Mouse (Mus musculus): ENCODE results near the gene Tas2r135. TPM values are rescaled to one million over a fixed set of nuclear protein-coding genes. Genes with fewer than 3 reads are reported as not detected.

The Tas2r135 gene
- total RNA-seq, 4 experiments from 2014 or later = 1.00 to 5.7 (median 2.6) TPM

DNA sequence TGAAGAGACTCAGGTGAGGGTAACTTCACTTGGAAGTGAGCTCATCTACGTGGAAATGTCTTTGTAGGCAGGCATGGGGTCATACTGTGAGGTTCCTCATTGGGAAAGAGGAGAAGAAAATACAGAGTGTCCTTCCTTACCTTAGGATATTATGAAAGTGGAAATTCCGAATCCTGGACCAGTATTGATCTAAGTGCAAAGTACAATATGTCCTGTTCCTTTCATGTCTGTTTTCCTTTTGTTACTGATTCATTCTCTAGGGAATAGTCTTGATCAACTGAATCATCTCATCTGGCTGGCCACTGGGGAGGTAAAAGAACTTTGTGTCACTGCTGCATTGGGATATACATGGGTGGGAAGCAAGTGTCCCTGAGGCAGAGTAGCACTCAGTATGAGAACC is 30.3 kb downstream of the Tas2r135 start:
- DNase-seq = no peak

DNA sequence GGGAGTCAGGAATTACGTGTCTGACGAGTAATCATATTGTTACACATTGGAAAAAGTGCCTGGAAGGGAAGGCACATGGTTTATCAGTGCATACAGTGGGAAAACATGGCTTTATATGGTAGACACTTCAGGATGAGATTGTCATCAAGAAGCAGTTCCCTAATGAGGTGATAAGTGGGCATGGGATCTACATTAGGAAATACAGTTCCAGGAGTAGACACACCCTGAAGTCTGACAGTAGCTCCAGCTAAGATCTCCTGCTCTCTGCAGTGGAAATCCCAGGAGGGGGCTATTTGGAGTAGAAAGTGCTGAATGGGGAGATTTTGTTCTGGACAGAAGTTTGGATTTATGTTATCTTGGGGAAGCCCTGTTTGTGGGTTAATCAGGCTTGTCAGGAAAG is 36.2 kb downstream of the Tas2r135 start:
- DNase-seq = no peak

DNA sequence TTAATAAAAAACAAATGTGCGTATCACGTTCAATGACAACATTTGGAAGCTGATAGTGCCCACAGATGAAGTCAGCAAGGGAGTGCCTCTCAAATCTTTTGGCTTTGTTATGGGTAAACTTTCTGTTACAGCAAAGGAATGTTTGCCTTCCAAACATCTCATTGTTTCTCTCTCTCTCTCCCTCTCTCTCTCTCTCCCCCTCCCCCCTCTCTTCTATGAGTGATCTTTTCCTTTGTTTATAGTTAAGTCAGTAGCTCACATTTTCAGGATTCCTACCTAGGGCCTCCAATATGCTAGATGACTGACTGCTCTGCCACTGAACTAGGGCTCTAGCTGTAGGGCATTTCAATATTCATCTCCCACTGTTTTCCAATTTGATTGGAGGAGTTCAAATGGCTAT is 39.3 kb downstream of the Tas2r135 start:
- no peak for DNase-seq

DNA sequence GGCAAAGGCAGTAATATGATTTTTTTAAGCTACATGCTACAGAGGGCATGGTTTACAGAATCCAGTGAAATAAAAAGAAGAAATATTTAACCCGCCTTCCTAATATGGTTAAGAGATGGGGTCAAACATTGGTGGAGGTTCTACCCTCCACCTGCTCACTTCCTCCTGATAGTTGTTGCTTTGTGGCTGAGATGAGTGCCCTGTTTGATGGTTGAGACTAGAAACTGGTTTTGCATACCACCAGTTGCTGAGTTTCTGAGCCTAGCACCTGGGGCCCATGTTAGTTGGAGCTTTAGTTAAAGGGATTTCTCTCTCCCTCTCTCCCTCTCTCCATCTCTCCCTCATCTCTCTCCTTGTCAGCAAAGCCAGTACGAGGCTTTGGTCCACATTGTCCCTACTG is 42.1 kb downstream of the Tas2r135 start:
- DNase-seq = no peak

Other genes starting within 250 kb of the Tas2r135 start
- gene Tas2r144, start 190.1 kb upstream of the Tas2r135 start, total RNA-seq (2022) = not detected
- gene Gstk1, start 159.5 kb upstream of the Tas2r135 start, total RNA-seq (2022) = 100 to 1,000 TPM in 2 of 4 experiments, 10 to 100 TPM in 2; 66.8 to 415 (median 181) TPM
- gene Tmem139, start 143.5 kb upstream of the Tas2r135 start, total RNA-seq (2022) = 1 to 10 TPM in 2 of 4 experiments, under 1 TPM in 1, not detected in 1; 0.27 to 4.7 (median 4.5) TPM
- gene Casp2, start 140.4 kb upstream of the Tas2r135 start, total RNA-seq (2022) = 10 to 100 TPM; 20.1 to 27.2 (median 26.3) TPM
- gene Clcn1, start 118.7 kb upstream of the Tas2r135 start, total RNA-seq (2022) = under 1 TPM in 2 of 4 experiments, not detected in 2; 0.13 to 0.68 TPM
- gene Fam131b, start 80.8 kb upstream of the Tas2r135 start, total RNA-seq (2022) = under 1 TPM; 0.12 to 0.23 (median 0.15) TPM
- gene Zyx, start 55.8 kb upstream of the Tas2r135 start, total RNA-seq (2022) = 100 to 1,000 TPM in 1 of 4 experiments, 10 to 100 TPM in 3; 78.9 to 118 (median 89.4) TPM
- gene Epha1, start 32.2 kb upstream of the Tas2r135 start, total RNA-seq (2022) = 1 to 10 TPM in 2 of 4 experiments, under 1 TPM in 2; 0.46 to 1.6 (median 0.99) TPM
- gene Tas2r143, start 5.2 kb upstream of the Tas2r135 start, total RNA-seq (2022) = 1 to 10 TPM; 1.9 to 7.8 (median 3.5) TPM
- 1 to 10 TPM in 2 of 4 experiments, under 1 TPM in 1, not detected in 1; 0.77 to 2.5 (median 2.4) TPM for gene Tas2r126, start 29.1 kb downstream of the Tas2r135 start, total RNA-seq (2022)
- not detected for gene Olfr458, start 59.8 kb downstream of the Tas2r135 start, total RNA-seq (2022)
- not detected for gene Olfr457, start 70.9 kb downstream of the Tas2r135 start, total RNA-seq (2022)
- gene Olfr456, start 81.8 kb downstream of the Tas2r135 start, total RNA-seq (2022) = not detected
- not detected for gene Olfr455, start 142.2 kb downstream of the Tas2r135 start, total RNA-seq (2022)
- gene Tcaf3, start 192.3 kb downstream of the Tas2r135 start, total RNA-seq (2022) = not detected
- 10 to 100 TPM; 11.9 to 15.5 (median 14.8) TPM for gene Tcaf2, start 239.8 kb downstream of the Tas2r135 start, total RNA-seq (2022)